Mouse (Mus musculus) layer of hippocampus, adult 9-11 months (tissue): ENCODE results near the gene Efl1.
"Not testable (repeated sequence)": the region's sequence is repeated elsewhere in the genome, so short reads cannot be mapped to it uniquely, and the experiment has no call there.

Experiments
- DNase-seq: peaks from one replicate; pipeline ENCODE4 v3.0.0; 2022

Gene Efl1

GRCm38 (mm10) chr7:82720501-82720900 lies 72.1 kb downstream of the Efl1 start:
- DNase-seq: no peak

- no peak for DNase-seq
These were observed 72.5 kb downstream of the Efl1 start for GRCm38 (mm10) chr7:82720906-82721305.

- DNase-seq: no peak
These were observed 74.2 kb downstream of the Efl1 start for GRCm38 (mm10) chr7:82722486-82723123.

- no peak for DNase-seq
These were observed 74.9 kb downstream of the Efl1 start for GRCm38 (mm10) chr7:82723151-82723871.

GRCm38 (mm10) chr7:82724491-82724890 lies 76.1 kb downstream of the Efl1 start:
- DNase-seq: no peak

GRCm38 (mm10) chr7:82725006-82725636 lies 76.7 kb downstream of the Efl1 start:
- DNase-seq: no peak

- DNase-seq: no peak
These were observed 77.5 kb downstream of the Efl1 start for GRCm38 (mm10) chr7:82725741-82726450.

- DNase-seq: no peak
These were observed 78.7 kb downstream of the Efl1 start for GRCm38 (mm10) chr7:82727066-82727465.

- not testable (repeated sequence) for DNase-seq
These were observed 80.6 kb downstream of the Efl1 start for GRCm38 (mm10) chr7:82729009-82729408.

- no peak for DNase-seq
These were observed 84.7 kb downstream of the Efl1 start for GRCm38 (mm10) chr7:82733118-82733517.

DNA sequence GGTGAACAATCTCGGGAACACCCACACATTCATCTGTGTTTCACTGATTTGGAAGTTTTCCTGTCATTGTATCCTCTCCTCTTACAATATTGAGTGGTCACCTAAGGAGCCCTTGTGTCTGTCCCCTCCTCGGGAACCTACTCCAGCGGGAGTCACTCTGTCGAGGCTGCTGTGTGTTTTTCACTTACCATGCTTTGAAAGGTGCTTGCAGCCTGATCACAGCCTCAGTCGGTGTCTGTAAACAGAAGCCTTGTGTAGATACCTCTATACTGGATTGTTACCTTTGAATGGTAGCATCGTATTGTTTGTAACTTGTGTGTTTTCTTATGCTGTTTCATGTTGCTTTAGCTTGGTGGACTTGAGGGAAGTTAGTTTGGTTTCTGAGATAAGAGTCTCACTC lies 85.6 kb downstream of the Efl1 start:
- no peak for DNase-seq

DNA sequence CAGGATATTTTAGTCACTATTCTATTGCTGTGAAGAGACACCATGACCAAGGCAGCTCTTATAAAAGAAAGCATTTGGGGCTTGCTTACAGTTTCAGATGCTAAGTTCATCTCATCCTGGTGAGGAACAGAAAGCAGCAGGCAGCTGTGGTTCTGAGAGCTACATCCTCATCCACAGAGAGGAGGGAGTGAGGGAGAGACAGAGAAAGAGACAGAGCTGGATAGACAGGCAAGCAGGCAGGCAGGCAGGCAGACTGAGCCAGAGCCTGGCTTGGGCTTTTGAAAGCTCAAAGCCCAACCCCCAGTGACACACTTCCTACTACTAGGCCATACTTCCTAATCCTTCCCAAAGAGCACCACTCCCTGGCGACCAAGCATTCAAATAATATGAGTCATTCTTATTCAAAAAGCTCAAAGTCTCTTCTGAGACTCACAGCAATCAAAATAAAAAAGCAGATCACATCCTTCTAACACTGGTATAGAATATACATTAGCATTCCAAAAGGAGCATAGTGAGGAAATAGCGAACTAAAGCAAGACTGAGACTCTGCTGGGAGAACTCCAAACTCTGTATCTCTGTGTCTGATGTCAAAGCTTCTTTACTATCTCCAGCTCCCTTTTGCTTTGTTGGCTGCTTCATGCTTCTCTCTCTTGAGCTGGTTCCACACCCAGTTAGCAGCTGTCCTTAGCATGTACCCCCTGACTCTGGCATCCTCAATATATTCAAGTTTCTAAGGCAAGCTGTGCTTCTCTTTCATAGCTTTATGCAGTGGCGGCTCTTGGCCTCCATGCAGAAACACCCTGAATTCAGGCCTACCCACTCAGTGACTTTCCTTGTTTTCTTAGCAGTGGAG lies 86.6 kb downstream of the Efl1 start:
- peak; percentile 30 for DNase-seq

DNA sequence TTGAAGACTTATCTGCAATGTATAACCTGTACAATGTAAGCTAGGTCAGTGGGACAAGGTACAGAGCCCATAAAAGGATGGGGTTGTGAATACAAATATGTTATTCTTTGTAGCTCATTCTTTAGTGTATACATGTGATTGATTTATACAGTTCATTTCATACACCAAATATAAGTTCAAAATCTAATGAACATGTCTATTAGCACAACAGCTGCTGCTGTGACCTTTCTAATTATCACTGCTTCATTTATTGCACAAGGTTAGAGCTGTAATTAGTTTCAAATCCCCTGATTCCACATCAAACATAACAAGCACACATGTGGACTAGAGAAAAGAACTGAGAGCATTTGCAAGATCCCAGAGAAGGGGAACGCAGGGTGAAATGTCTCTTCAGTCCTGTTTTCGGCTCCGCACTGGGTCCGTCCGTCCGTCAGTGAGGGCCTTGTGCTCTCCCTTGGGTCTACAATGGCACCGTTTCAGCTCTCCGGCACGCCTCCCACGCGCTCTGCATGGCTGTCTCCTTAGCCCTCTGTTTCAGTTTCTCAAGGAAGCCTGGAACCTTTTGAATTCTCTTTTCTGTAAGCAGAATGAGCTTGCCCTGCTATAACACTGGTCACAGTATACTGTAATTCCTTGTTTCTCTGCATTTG lies 94.8 kb downstream of the Efl1 start:
- peak; percentile 56 for DNase-seq

GRCm38 (mm10) chr7:82744167-82744715 lies 95.8 kb downstream of the Efl1 start:
- DNase-seq: peak; percentile 50

DNA sequence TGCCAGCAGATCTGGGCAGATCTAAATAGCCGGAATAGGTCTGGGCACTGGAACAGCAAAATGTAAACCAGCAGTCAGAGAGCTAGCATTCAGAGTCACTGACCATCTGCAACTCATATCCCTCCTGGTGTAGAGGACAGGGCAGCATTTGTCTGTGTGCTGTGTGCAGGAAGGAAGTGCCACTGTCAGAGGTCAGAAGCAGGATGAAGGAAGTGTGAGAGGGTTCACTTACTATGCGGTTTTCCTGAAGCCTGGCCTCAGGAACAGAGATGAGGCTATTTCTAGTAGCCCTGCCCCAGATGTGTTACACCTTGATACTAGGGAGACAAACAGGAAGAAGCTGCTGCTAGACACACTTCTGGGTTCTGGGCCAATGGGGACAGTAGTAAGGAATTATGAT lies 100.4 kb downstream of the Efl1 start:
- no peak for DNase-seq

DNA sequence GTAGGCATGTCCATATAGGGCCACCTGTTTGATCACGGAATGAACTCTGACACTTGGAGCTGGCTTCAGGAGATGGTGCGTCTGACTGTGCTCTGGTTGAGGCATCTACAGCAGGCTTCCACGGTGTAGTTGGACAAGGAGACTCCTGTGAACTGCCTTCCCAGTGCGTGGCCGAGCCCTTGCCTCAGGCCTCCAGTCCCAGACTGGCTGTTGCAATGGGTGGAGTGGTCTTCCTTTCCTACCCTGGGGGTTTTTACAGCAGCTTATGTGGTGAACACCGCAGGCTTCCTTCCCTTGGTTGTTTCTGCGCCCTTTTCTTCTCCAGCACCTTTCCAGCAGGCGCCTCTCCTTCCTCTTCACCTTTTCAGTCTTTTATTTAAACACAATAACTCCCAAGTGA lies 100.8 kb downstream of the Efl1 start:
- DNase-seq: no peak

GRCm38 (mm10) chr7:82752171-82753085 lies 104.0 kb downstream of the Efl1 start:
- DNase-seq: no peak

GRCm38 (mm10) chr7:82755602-82756155 lies 107.3 kb downstream of the Efl1 start:
- DNase-seq: no peak

- no peak for DNase-seq
These were observed 110.1 kb downstream of the Efl1 start for GRCm38 (mm10) chr7:82758521-82758920.

- no peak for DNase-seq
These were observed 110.7 kb downstream of the Efl1 start for GRCm38 (mm10) chr7:82759091-82759490.
